Mouse (Mus musculus) frontal cortex, postnatal 14 days (tissue): ENCODE data around the gene Gcdh.

ENCODE experiments used
- DNase-seq, 2 experiments: peaks; one replicate each; pipeline ENCODE4 v3.0.0; 2022; ENCODE audit warnings: low spot score in 2 of 2

The Gcdh gene

GRCm38 (mm10) chr8:84872309-84872965, 21.3 kb downstream of the Gcdh start:
- DNase-seq = no peak

GRCm38 (mm10) chr8:84871376-84872308, 22.1 kb downstream of the Gcdh start, which contains the start of gene Syce2:
Gene Syce2 (plus strand): TSS chr8:84872111.
- DNase-seq = peak in 1 of 2 experiments; percentile 40

- peak; percentile 84 to 90 for DNase-seq
Observed at GRCm38 (mm10) chr8:84856864-84857441, 36.8 kb downstream of the Gcdh start, which contains the start of gene Farsa. Gene Farsa (plus strand): TSS chr8:84856989.

GRCm38 (mm10) chr8:84856434-84856833, 37.3 kb downstream of the Gcdh start:
- no peak for DNase-seq

GRCm38 (mm10) chr8:84847684-84848435, 45.9 kb downstream of the Gcdh start:
- no peak for DNase-seq

- peak; percentile 99 to 100 for DNase-seq
Observed at GRCm38 (mm10) chr8:84846722-84847572, 46.8 kb downstream of the Gcdh start, which contains the start of gene Calr. Gene Calr (minus strand): TSS chr8:84846934.

GRCm38 (mm10) chr8:84846094-84846721, 47.5 kb downstream of the Gcdh start:
- DNase-seq = no peak

GRCm38 (mm10) chr8:84845355-84846093, 48.2 kb downstream of the Gcdh start:
- no peak for DNase-seq

GRCm38 (mm10) chr8:84844397-84845070, 49.2 kb downstream of the Gcdh start:
- no peak for DNase-seq

- DNase-seq = no peak
Observed at GRCm38 (mm10) chr8:84841514-84841913, 52.2 kb downstream of the Gcdh start.

GRCm38 (mm10) chr8:84840248-84840999, 53.3 kb downstream of the Gcdh start, which contains the start of gene Rad23a:
Gene Rad23a (minus strand): TSS chr8:84840665.
- DNase-seq = peak; percentile 88

- no peak for DNase-seq
Observed at GRCm38 (mm10) chr8:84839875-84840247, 53.9 kb downstream of the Gcdh start.

GRCm38 (mm10) chr8:84839411-84839810, 54.3 kb downstream of the Gcdh start:
- DNase-seq = no peak

GRCm38 (mm10) chr8:84838513-84838912, 55.2 kb downstream of the Gcdh start:
- no peak for DNase-seq

GRCm38 (mm10) chr8:84837912-84838470, 55.7 kb downstream of the Gcdh start:
- no peak for DNase-seq

GRCm38 (mm10) chr8:84837149-84837911, 56.4 kb downstream of the Gcdh start:
- DNase-seq = no peak
